Mouse (Mus musculus): ENCODE measurements at regions not wholly inside any gene's neighbourhood (a gene's known extent, or its start where the extent isn't known, plus 50 kb on each side); places are given as distances from the start of the nearest gene placed in this dataset.

DNA sequence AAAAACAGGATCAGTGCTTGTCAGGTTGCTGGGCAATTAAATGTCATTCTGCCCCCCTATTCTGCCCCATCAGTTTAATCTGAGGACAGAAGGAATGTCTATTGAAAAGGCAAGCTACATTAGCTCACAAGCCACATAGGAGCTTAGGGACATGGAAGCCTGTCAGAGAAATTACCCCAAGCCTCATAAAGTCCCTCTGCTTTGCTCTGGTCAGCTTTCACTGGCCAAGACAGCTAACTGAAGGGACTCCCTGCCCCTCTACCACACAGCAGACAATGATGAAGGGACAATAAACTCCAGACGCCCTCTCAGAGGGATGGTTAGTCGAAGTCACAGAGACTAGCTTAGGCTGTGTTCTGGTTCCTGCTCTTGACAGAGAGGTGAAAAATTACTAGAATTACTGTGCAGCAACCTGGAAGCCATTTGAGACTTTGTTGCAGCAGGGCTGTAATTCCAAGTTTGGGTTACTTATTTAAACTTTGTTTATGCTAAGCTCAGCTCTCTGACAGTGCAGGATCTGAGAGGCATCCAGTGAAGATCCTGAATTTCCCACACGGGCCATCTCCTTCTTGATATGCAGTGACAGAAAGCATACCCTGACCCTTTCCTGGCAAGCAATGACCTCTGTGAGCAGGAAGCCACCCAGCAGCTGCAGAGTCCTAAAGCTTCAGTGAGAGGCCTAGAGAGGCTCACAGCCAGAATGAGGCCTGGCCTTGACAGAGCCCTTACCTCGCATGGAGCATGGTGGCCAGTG is 95.2 kb upstream of the Tmtc1 start:
- DNase-seq, result no peak

DNA sequence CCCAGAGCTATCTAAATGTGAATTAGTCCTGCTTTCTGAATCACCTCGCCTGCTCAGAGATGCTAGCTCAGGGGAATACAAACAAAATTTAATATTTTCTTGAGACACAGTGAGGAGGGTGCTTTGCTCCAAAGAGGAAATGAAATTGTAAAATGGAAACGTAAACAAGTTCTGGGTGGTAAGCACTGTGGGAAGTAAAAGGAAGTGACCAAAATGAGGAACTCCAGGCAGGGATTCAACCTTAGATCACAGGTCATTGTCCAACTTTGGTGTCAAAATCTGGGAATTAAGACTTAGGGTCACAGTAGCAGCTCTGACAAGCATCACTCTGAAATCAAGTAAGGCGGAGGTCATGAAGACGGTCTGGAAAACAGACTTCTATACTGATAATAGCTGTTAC is 90.2 kb upstream of the Tmtc1 start:
- DNase-seq, result no peak

DNA sequence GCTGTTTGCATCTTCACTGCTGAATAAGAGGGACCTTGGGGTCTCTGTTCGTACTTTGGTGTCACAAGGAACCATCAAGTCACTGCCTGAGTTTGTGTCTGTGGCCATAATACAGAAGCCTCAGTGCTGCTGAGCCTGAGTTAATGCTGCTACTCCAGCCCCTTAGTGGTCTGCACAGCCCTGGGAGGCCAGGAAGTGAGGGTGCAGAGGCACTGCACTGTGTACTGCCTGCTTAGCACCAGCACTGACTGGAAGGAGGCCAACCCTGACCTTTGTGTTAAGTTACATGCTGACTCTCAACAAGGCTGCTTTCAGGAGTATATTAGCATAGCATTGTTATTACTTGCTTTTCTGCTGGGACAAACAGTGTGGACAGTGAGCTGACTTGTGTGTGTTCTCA is 86.9 kb upstream of the Tmtc1 start:
- peak; percentile 11 for DNase-seq

DNA sequence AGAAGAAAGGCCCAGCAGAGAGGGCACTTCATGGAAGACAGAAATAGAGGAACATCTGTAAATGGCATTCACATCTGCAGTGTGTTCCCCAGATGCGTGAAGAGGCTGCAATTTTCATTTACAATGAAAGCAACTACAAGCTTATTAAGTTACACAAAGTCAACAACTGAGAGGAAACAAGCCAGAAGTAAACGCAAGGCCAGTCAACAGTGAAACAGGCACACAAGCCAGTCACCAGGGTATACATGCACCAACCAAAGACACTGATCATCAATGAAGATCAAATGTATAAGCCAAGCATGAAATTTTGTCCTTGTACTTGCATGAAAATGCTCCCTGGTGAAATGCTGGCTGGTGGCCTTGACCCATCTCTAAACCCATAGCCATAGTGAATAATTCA is 84.4 kb upstream of the Tmtc1 start:
- DNase-seq, result no peak

DNA sequence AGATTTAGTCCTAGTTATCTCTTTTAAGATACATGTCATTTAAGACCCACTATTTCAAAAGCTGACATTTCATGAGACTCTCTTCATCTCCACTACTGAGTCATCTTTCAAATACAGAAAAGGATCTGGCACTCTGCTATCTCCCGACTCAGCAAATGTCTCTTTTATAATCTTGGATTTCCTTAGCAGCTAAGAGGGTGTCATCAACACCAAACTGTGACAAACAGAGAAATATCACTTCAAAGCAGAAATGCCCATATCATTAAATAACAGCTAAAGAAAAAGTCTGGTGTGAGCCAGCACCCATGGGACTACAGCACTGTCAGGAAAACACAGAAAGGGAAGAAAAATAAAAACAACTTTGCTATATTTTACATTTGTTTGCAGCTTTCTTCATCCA is 78.7 kb upstream of the Tmtc1 start:
- no peak for DNase-seq

DNA sequence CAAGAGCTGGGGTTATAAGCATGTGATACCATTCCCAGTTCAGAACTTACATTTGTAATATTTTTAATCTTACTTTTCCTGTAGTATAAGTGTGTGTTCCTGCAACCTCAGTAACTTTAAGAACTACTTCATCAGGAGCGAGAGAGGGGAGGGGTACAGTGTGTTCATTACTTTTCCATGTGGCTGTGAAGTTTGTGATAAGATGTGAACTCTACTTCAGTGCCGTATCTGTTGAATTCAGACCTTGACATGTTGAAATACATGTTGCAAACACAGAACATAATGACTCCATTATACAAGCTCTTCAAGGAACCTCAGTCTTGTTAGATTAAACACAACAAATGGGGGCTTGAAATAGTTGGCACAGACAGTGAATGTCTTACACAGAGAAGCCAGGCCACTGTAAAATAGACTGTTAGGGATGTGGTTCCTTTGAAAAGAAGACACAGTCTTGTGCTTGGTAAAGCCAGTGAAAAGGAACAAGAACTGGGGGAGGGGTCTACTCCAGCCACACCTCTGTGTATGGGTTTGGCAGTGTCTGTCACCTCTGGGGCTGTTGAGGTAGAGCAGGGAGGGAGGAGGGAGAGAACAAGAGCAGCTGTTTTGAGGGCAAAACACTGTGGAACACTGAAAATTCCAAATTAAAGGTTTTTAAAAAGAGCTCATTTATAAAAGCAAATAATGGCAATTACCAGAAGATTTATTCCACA is 73.5 kb upstream of the Tmtc1 start:
- no peak for DNase-seq

DNA sequence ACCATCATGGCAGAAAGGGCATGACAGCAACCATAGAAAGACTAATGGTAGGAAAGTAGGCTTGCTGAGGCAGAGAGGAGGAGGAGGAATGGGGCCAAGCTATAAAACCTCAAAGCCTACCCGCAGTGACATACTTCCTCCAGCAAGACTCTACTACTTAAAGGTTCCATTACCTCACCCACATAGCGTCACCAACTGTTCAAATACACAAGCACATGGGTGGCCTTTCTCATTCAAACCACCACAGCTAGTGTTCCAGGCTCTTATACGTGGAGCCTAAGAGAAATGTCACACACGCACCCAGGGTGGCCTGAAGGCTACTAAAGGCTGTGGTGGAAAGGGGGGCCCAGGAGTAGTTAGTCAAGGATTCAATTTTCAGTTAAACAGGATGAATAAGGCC is 72.5 kb upstream of the Tmtc1 start:
- DNase-seq, result peak; percentile 7

DNA sequence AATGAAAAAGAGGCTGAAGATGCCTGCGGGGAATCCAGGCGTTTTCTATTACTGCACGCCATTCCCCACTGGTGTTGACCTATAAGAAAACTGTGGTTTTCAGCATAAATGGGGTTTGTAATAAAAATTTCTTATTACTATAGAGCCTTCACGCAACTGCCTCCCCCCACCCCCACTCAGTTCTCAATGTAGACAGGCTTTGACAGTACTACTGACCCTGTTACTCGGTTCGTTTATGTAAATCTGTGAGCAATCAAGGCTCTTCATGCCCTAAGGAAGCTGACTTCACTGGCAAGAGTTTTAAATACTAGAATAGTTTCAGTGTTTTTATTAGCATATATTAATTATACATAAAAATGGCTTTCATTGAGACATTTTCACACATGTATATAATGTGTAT is 70.9 kb upstream of the Tmtc1 start:
- DNase-seq, result no peak

DNA sequence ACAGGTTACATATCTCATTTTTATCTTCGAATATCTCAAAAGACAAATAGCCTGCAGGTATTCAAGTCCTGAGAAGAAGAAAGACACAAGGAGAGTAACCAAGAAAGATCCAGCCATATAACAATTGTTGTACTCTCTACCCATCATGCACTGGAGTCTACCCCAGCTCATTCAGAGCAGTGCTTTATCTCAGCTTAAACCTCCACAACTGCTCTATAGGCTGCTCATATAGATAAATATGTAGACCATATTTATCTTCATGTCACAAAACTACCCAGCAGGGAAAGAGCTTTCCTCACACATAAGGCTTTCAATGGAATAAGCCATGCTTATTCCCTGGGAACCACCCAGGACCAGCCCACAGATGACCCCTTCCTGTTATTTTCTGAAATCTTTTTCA is 70.5 kb upstream of the Tmtc1 start:
- no peak for DNase-seq

DNA sequence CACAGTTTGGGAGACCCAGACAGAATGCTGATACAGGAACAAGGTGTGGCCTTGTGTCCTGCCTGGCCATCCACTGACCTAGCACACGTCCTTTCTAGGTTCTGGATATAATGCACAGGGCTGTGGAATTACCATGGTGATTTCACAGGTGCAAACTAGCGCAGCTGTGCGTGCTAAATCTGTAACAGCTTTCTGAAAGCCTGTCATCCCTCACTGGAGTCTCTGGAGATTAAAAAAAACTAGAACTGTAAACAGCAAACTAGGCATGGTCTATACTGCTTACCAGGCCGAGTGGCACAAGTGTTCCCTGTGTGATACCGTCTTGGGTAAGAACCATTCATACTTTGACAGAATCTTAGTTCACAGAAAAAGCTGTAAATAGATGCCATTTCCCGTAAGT is 69.9 kb upstream of the Tmtc1 start:
- no peak for DNase-seq

DNA sequence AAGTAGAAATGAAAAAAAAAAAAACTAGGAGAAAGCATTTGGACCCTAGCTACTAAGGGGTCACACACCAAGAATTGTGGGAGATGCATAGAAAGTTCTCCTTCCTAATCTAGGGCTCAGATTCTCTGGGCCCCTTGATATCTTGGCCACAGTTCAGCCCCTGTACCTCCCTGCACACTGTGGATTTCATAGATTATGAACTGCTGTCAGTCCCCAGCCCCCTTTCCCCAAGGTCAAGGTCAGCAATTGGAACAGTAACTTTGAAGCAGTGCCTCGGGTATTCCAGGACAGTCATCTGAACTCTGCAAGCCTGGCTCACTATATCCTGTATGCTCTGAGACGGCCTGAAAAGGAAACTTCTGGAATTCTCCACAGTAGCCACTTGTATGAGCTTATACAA is 68.9 kb upstream of the Tmtc1 start:
- DNase-seq, result peak; percentile 18

DNA sequence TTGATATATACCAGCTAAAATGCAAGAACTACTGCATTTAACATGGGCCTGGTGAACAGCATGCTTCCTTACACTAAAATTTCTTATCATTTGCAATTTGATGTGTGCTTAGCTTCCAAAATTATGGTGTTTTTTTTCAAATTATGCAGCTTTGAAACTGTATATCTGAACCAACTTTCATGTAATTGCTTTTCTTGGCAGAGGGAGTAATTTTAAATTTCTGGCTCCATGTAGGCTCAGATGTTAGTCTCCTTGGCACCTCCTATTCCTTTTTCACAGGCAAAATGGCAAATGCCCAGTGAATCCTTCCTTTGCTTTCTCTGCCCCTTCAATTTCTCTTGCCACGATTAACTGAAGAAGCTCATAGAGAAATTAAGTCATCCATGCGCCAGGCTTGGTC is 61.1 kb upstream of the Tmtc1 start:
- DNase-seq, result no peak

DNA sequence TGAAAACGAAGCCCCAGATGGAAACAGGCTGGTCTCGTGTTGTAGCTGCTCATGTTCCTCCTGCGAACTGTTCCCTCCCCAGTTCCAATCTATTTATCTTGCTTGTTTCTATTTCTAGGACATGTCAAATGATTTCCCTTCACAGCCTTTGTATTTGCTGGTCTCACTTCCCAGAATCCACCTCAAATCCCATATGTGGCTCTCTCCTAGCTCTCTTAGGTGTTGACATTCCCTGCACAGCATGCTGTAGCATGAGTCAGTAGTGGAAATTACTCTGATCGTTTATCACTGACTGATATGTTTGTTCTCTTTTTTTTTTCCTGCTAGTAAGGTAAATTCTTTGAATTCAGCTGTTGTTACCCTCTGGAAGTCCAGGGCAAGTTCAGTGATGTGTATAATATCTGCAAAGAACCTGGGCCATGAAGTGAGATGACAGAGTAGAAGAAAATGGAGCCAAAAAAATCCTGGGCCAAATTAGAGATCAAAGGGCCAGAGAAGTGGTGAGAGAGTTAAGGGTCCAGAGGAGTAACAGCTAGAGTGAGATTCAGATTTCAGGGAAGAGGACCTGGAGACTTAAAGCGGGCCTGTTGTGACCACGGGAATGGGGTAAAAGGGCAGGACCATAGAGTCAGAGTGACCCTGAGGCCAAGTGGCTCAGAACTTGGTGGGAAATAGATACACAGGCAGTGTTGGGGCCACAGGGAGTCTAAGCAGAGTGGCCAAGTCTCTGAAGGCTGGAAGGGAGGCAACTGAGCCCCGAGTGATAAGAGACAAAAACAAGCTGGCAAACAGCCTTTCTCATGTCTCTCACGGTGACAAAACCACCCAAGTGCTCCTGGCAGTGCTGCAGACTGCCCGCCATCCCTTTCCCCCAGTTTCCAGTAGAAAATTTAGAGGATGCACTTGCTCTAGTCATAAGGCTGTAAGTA is 56.3 kb upstream of the Tmtc1 start:
- DNase-seq, result no peak
